Mouse (Mus musculus): ENCODE data around the gene Dntt. TPM values are rescaled to one million over a fixed set of nuclear protein-coding genes. Genes with fewer than 3 reads are reported as not detected.

Dntt gene
- polyA plus RNA-seq, 1 experiment from 2014 or later = not detected

GRCm38 (mm10) chr19:41054702-41055101 lies 25.6 kb downstream of the Dntt start:
- Histone ChIP-seq H3K4me3 (ENCODE audit: low read depth, low read length) (no peak overlapping the region), H3K4me1 (replicated peaks; ENCODE audit: control insufficient read depth, insufficient read depth, low read length) (no peaks in the 10 kb centered on the region), H3K9me3 (ENCODE audit: control insufficient read depth, low read length) (no peaks in the 10 kb centered on the region), H3K36me3 (ENCODE audit: control insufficient read depth, insufficient read depth, low read length) (no peaks in the 10 kb centered on the region), H3K4me2 (ENCODE audit: low read length) (no peak overlapping the region), H3K9ac (ENCODE audit: low read length) (no peak overlapping the region), H3K27ac (ENCODE audit: low read depth) (no peak overlapping the region), H3K27me3 (replicated peaks; ENCODE audit: control insufficient read depth, insufficient read depth, low read length) (no peaks in the 10 kb centered on the region)
- ATAC-seq (replicated peaks; ENCODE audit: low FRiP score, low TSS enrichment, low read depth) (no peak), DNase-seq (ENCODE audit: low spot score) (no peak)
- WGBS = 58% methylated on average over 4 of the region's 4 CpGs

- DNase-seq (ENCODE audit: low spot score) = peak; percentile 96
- no peaks in the 10 kb centered on the region for H3K36me3 ChIP-seq (ENCODE audit: control insufficient read depth, insufficient read depth, low read length)
- no peak overlapping the region for H3K9ac ChIP-seq (ENCODE audit: low read length)
- H3K27ac ChIP-seq (ENCODE audit: low read depth) = no peak overlapping the region
- H3K4me1 ChIP-seq (replicated peaks; ENCODE audit: control insufficient read depth, insufficient read depth, low read length) = no peaks in the 10 kb centered on the region
- H3K4me3 ChIP-seq (ENCODE audit: low read depth, low read length) = no peak overlapping the region
- H3K27me3 ChIP-seq (replicated peaks; ENCODE audit: control insufficient read depth, insufficient read depth, low read length) = no peaks in the 10 kb centered on the region
- 12% methylated on average over 8 of the region's 8 CpGs for WGBS
- H3K4me2 ChIP-seq (ENCODE audit: low read length) = no peak overlapping the region
- ATAC-seq (replicated peaks; ENCODE audit: low FRiP score, low TSS enrichment, low read depth) = no peak
- H3K9me3 ChIP-seq (ENCODE audit: control insufficient read depth, low read length) = no peaks in the 10 kb centered on the region
Observed at GRCm38 (mm10) chr19:41071500-41071899, 42.4 kb downstream of the Dntt start.

- H3K4me1 ChIP-seq (replicated peaks; ENCODE audit: control insufficient read depth, insufficient read depth, low read length) = no peaks in the 10 kb centered on the region
- no peak for ATAC-seq (replicated peaks; ENCODE audit: low FRiP score, low TSS enrichment, low read depth)
- WGBS = 86% methylated on average over 14 of the region's 14 CpGs
Observed at GRCm38 (mm10) chr19:41073746-41074455, 44.8 kb downstream of the Dntt start.

GRCm38 (mm10) chr19:41076906-41077305 lies 47.8 kb downstream of the Dntt start, which contains the start of gene Opalin:
TSS of gene Opalin (minus strand) at chr19:41077113.
- H3K9ac ChIP-seq (ENCODE audit: low read length) = no peak within 1 kb of the TSS
- no peaks in the 10 kb centered on the region for H3K27me3 ChIP-seq (replicated peaks; ENCODE audit: control insufficient read depth, insufficient read depth, low read length)
- ATAC-seq (replicated peaks; ENCODE audit: low FRiP score, low TSS enrichment, low read depth) (no peak), DNase-seq (ENCODE audit: low spot score) (no peak)
- H3K4me3 ChIP-seq (ENCODE audit: low read depth, low read length) = no peak within 1 kb of the TSS
- H3K9me3 ChIP-seq (ENCODE audit: control insufficient read depth, low read length) = no peaks in the 10 kb centered on the region
- no peaks in the 10 kb centered on the region for H3K36me3 ChIP-seq (ENCODE audit: control insufficient read depth, insufficient read depth, low read length)
- no peak within 1 kb of the TSS for H3K4me2 ChIP-seq (ENCODE audit: low read length)
- WGBS = 70% methylated on average over 3 of the region's 3 CpGs
- H3K4me1 ChIP-seq (replicated peaks; ENCODE audit: control insufficient read depth, insufficient read depth, low read length) = no peaks in the 10 kb centered on the region
- no peak within 1 kb of the TSS for H3K27ac ChIP-seq (ENCODE audit: low read depth)

More at GRCm38 (mm10) chr19:41073746-41074455, 44.8 kb downstream of the Dntt start:
- DNase-seq (ENCODE audit: low spot score) = no peak
- Histone ChIP-seq H3K27ac (ENCODE audit: low read depth) (no peak overlapping the region), H3K4me3 (ENCODE audit: low read depth, low read length) (no peak overlapping the region), H3K9me3 (ENCODE audit: control insufficient read depth, low read length) (no peaks in the 10 kb centered on the region), H3K9ac (ENCODE audit: low read length) (no peak overlapping the region), H3K36me3 (ENCODE audit: control insufficient read depth, insufficient read depth, low read length) (no peaks in the 10 kb centered on the region), H3K27me3 (replicated peaks; ENCODE audit: control insufficient read depth, insufficient read depth, low read length) (no peaks in the 10 kb centered on the region), H3K4me2 (ENCODE audit: low read length) (no peak overlapping the region)

- Histone ChIP-seq H3K9ac (ENCODE audit: low read length) (no peak overlapping the region), H3K4me3 (ENCODE audit: low read depth, low read length) (no peak overlapping the region), H3K27ac (ENCODE audit: low read depth) (no peak overlapping the region), H3K4me2 (ENCODE audit: low read length) (no peak overlapping the region), H3K9me3 (ENCODE audit: control insufficient read depth, low read length) (no peaks in the 10 kb centered on the region), H3K27me3 (replicated peaks; ENCODE audit: control insufficient read depth, insufficient read depth, low read length) (no peaks in the 10 kb centered on the region), H3K4me1 (replicated peaks; ENCODE audit: control insufficient read depth, insufficient read depth, low read length) (no peaks in the 10 kb centered on the region), H3K36me3 (ENCODE audit: control insufficient read depth, insufficient read depth, low read length) (no peaks in the 10 kb centered on the region)
- ATAC-seq (replicated peaks; ENCODE audit: low FRiP score, low TSS enrichment, low read depth) (no peak), DNase-seq (ENCODE audit: low spot score) (no peak)
- 80% methylated on average over 3 of the region's 3 CpGs for WGBS
Observed at GRCm38 (mm10) chr19:41081589-41081988, 52.5 kb downstream of the Dntt start.

- Histone ChIP-seq H3K4me3 (ENCODE audit: low read depth, low read length) (no peak overlapping the region), H3K36me3 (ENCODE audit: control insufficient read depth, insufficient read depth, low read length) (no peaks in the 10 kb centered on the region), H3K9me3 (ENCODE audit: control insufficient read depth, low read length) (no peaks in the 10 kb centered on the region), H3K27ac (ENCODE audit: low read depth) (no peak overlapping the region), H3K27me3 (replicated peaks; ENCODE audit: control insufficient read depth, insufficient read depth, low read length) (peaks cover 8% of the 10 kb centered on the region; the same call in 1 of the 2 replicates), H3K9ac (ENCODE audit: low read length) (no peak overlapping the region), H3K4me1 (replicated peaks; ENCODE audit: control insufficient read depth, insufficient read depth, low read length) (no peaks in the 10 kb centered on the region), H3K4me2 (ENCODE audit: low read length) (no peak overlapping the region)
- DNase-seq (ENCODE audit: low spot score) (no peak), ATAC-seq (replicated peaks; ENCODE audit: low FRiP score, low TSS enrichment, low read depth) (no peak)
- WGBS = 83% methylated on average over 14 of the region's 14 CpGs
Observed at GRCm38 (mm10) chr19:41083646-41084045, 54.6 kb downstream of the Dntt start.

- WGBS = 86% methylated on average over 6 of the region's 6 CpGs
Observed at GRCm38 (mm10) chr19:41086289-41086688, 57.2 kb downstream of the Dntt start.

GRCm38 (mm10) chr19:41086700-41087099 lies 57.6 kb downstream of the Dntt start:
- no peak overlapping the region for H3K27ac ChIP-seq (ENCODE audit: low read depth)
- H3K4me1 ChIP-seq (replicated peaks; ENCODE audit: control insufficient read depth, insufficient read depth, low read length) = no peaks in the 10 kb centered on the region
- H3K4me2 ChIP-seq (ENCODE audit: low read length) = no peak overlapping the region
- no peak overlapping the region for H3K9ac ChIP-seq (ENCODE audit: low read length)
- ATAC-seq (replicated peaks; ENCODE audit: low FRiP score, low TSS enrichment, low read depth) = 0 out of 2 replicates have a peak, but pooled peaks have one; percentile 32
- no peak overlapping the region for H3K4me3 ChIP-seq (ENCODE audit: low read depth, low read length)
- peak; percentile 78 for DNase-seq (ENCODE audit: low spot score)
- no peaks in the 10 kb centered on the region for H3K36me3 ChIP-seq (ENCODE audit: control insufficient read depth, insufficient read depth, low read length)
- no peaks in the 10 kb centered on the region for H3K9me3 ChIP-seq (ENCODE audit: control insufficient read depth, low read length)
- H3K27me3 ChIP-seq (replicated peaks; ENCODE audit: control insufficient read depth, insufficient read depth, low read length) = peaks cover 14% of the 10 kb centered on the region; the same call in 1 of the 2 replicates
- WGBS = 10% methylated on average over 2 of the region's 2 CpGs

More at GRCm38 (mm10) chr19:41086289-41086688, 57.2 kb downstream of the Dntt start:
- peaks cover 14% of the 10 kb centered on the region; the same call in 1 of the 2 replicates for H3K27me3 ChIP-seq (replicated peaks; ENCODE audit: control insufficient read depth, insufficient read depth, low read length)
- H3K4me3 ChIP-seq (ENCODE audit: low read depth, low read length) = no peak overlapping the region
- no peaks in the 10 kb centered on the region for H3K9me3 ChIP-seq (ENCODE audit: control insufficient read depth, low read length)
- H3K27ac ChIP-seq (ENCODE audit: low read depth) = no peak overlapping the region
- DNase-seq (ENCODE audit: low spot score) (no peak), ATAC-seq (replicated peaks; ENCODE audit: low FRiP score, low TSS enrichment, low read depth) (no peak)
- no peaks in the 10 kb centered on the region for H3K36me3 ChIP-seq (ENCODE audit: control insufficient read depth, insufficient read depth, low read length)
- H3K4me1 ChIP-seq (replicated peaks; ENCODE audit: control insufficient read depth, insufficient read depth, low read length) = no peaks in the 10 kb centered on the region
- no peak overlapping the region for H3K9ac ChIP-seq (ENCODE audit: low read length)
- no peak overlapping the region for H3K4me2 ChIP-seq (ENCODE audit: low read length)

GRCm38 (mm10) chr19:41087901-41088300 lies 58.8 kb downstream of the Dntt start:
- Histone ChIP-seq H3K4me3 (ENCODE audit: low read depth, low read length) (no peak overlapping the region), H3K9me3 (ENCODE audit: control insufficient read depth, low read length) (no peaks in the 10 kb centered on the region), H3K27me3 (replicated peaks; ENCODE audit: control insufficient read depth, insufficient read depth, low read length) (peaks cover 14% of the 10 kb centered on the region; the same call in 1 of the 2 replicates), H3K27ac (ENCODE audit: low read depth) (no peak overlapping the region), H3K9ac (ENCODE audit: low read length) (no peak overlapping the region), H3K36me3 (ENCODE audit: control insufficient read depth, insufficient read depth, low read length) (no peaks in the 10 kb centered on the region), H3K4me1 (replicated peaks; ENCODE audit: control insufficient read depth, insufficient read depth, low read length) (no peaks in the 10 kb centered on the region), H3K4me2 (ENCODE audit: low read length) (no peak overlapping the region)
- WGBS = 55% methylated on average over 4 of the region's 4 CpGs
- DNase-seq (ENCODE audit: low spot score) (no peak), ATAC-seq (replicated peaks; ENCODE audit: low FRiP score, low TSS enrichment, low read depth) (no peak)
